Mouse (Mus musculus) testis, postnatal 14 days (tissue): ENCODE measurements around the gene Zbtb8a.
"Not testable (repeated sequence)": the region's sequence is repeated elsewhere in the genome, so short reads cannot be mapped to it uniquely, and the experiment has no call there.

Experiments
- DNase-seq: peaks from one replicate; pipeline ENCODE4 v3.0.0; 2021; ENCODE audit warnings: low spot score

The Zbtb8a gene

DNA sequence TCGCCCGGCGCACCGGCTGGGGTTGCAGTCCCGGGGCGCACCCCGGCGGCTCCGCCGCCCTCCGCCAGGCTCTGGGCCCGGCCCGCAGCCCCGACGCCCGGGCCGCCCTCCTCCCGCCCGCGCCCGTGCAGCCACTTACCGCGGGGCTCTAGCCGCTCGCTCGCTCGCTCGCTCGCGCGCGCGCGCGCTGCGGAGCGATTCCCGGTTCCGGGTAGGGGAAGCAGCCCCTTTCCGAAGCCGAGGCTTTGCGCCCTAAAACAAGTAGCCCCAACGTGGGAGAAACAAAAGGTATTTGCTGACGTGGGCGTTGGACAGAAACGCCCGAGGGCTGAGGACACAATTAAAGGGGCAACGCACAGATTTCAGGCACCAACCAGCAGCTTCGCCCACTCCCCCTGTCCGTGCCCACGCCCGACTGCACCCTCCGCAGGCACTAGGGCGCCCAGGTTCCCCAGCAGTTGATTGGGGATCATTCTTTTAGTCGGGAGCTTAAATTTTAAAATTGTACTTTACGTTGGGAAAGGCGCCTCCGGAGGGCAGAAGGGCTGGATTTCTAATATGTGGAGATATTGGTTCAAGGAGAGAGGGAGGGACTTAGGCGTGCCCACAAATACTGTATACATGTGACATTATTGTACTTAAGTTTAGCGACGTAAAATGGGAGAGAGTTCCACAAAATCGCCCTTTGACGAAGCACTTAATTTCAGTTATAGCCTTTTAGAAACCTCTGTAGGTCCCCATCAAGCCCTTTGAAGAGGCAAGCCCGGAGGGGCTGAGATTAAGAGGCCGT lies at the start of gene Zbtb8a:
Gene Zbtb8a (minus strand): TSS at position 516 of the 790 bp plus-strand sequence.
- peak; percentile 59 for DNase-seq

DNA sequence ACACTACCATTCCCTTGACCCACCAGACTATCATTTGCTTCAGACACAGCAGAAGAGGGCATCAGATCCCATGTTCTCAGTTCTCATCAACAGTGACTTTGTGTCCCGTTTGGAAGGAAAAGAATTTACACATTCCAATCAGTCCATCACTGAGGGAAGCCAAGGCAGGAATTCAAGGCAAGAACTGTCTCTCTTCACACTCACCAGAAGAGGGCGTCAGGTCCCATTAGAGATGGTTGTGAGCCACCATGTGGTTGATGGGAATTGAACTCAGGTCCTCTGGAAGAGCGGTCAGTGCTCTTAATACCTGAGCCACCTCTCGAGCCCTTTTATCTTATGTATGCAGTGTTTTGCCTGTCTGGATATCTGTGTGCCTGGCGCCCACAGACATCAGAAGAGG lies 40.4 kb upstream of the Zbtb8a start:
- DNase-seq, result no peak

DNA sequence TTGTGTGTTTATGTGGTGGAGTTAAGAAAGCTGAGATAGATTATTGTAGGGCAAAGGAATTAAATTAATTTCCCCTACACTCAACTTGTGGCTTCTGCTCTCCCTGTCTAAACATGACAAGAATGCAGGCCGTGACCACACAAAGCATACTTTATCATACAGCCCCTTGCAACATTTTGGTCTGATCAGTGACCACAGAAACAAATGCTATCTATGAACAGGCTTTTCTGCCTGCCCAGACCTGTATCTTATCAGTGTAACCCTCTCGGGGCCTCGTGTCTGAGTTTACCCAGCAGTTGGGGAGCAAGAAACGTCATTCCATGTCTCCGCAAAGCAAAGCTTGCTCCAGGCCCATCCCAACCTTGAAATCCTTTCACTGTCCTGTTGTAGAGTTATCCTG lies 38.6 kb upstream of the Zbtb8a start:
- DNase-seq, result no peak

DNA sequence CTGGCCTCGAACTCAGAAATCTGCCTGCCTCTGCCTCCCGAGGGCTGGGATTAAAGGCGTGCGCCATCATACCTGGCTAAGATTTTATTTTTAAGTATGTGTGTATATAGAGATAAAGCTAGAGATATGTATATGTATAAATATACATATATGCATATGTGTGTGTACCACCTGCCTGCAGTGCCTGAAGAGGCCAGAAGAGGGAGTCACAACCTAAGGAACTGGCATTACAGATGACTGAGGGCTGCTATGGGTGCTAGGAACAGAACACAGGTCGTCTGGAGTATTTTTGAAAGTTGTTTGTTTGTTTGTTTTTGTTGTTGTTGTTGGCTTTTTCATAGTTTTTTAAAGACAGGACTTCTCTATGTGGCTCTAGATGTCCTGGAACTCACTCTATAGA lies 38.0 kb upstream of the Zbtb8a start:
- peak; percentile 40 for DNase-seq

DNA sequence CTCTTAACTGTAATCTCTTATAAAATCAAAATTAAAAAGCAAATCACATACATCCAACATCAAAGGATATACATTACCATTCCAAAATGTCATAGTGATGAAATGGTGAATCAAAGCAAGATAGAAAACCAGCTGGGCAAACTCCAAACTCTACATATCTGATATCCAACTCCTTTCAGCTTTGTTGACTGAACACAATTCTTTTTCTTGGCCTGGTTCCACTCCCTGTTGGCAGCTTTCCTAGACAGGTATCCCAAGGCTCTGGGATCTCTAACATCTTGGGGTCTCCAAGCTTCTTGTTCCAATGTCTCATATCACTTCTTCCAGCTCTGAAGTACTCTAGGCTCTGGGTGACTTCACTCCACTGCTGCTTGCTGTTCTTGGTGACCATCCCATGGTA lies 33.1 kb upstream of the Zbtb8a start:
- DNase-seq, result no peak

DNA sequence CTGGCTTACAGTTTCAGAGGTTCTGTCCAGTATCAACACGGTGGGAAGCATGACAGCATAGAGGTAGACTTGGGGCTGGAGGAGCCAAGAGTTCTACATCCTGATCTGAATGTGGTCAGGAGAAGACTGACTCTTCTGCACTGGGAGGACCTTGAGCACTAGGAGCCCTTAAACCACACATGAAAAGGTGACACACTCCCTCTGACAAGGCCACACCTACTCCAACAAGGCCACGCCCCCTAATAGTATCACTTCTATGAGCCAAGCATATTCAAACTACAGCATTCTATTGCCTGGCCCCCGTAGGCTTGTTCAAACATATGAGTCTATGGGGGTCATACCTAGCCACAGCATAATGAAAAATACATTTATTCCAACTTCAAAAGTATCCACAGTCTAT lies 32.6 kb upstream of the Zbtb8a start:
- DNase-seq, result not testable (repeated sequence)

DNA sequence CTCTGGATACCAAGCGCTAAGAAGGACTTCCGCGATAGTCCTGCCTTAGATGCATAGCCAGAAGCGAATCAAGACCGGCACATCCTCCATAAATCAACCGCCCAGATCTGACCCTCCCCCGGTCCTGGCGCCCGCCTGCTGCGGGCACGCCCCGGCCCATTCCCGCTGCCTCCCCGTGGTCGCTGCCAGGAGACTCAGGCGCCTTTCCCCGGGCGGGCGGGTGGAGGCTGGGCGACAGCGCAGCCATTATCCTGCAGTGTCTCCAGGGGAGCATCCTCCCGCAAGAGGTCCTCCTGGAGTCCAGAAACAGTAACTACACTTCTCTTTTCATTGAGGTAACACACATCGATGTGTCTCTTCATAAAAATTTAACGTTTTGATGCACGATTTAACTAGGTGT lies 28.5 kb upstream of the Zbtb8a start:
- peak; percentile 63 for DNase-seq

DNA sequence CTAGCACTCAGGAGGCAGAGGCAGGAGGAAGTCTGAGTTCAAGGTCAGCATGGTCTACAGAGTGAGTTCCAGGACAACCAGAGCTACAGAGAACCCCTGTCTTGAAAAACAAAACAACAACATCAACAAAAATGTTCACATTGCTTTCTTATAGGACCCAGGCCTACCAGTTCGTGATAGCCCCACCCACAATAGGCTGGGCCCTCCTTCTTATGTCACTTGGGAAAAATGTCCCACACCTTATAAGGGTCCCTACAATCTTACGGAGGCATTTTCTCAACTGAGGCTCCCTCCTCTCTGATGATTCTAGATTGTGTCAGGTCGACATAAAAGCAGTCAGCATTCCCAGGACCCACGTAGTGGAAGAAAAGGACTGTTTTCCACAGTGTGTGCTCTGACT lies 21.9 kb upstream of the Zbtb8a start:
- no peak for DNase-seq

DNA sequence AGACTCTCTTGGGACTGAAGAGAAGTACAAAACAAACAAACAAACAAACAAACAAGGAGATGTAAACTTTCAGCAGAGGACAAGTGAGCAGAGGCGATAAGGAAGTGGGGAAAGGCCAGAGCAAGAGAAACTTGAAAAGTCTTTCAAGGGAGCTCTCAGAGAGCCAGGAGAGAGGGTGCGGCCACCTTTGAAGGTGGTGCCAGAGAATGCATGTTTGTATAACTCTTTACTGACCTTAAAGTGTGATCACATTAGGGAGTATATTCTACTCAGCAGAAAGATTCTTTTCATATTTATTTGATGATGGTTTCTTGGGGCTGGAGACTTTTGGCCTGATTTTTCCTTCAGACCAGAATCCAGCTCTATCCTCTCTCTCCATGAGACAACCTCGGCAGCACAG lies 19.0 kb upstream of the Zbtb8a start:
- no peak for DNase-seq

DNA sequence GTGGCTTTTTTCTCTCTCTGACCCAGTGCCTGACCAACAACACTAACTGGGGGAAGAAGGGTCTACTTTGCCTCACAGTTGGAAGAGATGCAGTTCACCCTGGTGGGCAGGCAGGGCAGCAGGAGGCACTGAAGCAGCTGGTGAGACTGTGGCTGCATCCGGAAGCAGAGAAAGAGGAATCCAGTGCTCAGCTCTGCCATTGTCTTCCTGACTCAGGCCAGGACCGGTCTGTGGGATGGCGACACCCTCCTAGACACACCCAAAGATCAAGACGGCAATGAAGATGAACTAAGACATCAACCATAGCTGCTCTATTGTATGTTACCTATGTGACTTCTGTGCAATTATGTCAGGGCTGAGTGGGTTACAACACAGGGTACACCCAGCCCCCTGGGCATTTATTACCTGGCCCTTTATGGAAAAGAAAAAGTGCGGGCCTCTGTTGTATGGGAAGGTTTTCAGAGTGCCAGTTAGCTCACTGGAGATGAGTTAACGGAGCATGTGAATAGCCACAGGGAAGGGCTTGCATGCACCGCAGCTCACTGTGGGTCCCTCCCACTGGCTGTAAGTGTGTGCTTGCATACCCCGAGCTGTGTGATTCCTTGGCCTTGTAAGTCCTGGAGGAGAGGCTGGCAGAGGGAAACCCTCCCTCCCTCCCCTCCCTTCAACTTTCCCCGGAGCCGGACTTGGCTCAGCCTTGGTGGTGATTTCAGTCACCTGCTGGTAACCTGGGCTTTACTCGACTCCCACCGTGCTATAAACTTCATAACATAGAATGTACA lies 16.4 kb upstream of the Zbtb8a start:
- no peak for DNase-seq

DNA sequence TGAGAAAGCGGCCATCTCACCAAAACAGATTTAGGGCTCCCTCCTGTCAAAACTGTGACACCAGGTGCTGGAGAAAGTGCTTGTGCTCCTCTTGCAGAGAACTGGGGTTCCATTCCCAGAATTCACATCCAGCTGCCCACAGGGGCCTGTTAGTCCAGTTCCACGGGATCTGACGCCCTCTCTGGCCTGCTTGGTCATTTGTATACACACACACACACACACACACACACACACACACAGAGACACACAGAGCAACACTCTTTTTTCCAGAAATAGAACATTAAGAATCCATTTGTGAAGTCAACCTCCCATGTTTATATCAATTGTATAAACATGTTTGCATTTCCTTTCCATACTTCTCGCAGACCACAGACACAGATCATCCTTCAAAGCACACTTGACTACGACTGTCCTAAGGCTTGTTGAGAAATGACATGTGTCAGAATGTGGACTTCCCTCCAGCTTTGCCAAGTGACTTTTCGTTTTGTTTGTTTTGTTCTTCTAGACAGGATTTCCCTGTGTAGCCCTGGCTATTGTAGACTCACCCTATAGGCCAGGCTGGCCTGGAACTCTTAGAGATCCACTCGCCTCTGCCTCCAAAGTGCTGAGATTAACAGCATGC lies 13.1 kb upstream of the Zbtb8a start:
- DNase-seq, result no peak

DNA sequence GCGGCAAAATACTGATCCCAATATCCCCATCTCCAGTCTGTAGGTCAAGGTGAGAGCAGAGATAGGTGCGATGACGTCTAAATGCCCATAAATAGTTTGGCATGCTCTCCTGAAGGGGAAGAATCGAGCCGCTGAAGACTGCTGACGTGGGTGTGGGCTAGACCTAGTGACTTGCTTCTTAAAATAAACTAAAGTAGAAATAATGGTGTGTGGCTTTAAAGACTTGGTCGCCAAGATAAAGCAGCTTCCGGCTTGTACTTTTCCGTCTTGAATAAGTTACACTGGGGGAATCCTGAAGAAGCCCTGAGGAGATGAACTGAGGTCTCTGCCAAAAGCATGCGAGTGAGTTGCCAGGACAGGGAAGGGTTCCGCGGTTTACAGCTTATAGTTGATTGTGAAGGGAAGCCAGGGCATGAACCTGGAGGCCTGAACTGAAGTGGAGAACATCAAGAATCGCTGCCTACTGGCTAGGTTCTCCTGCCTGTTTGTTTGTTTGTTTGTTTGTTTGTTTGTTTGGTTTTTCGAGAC lies 12.4 kb upstream of the Zbtb8a start:
- no peak for DNase-seq

DNA sequence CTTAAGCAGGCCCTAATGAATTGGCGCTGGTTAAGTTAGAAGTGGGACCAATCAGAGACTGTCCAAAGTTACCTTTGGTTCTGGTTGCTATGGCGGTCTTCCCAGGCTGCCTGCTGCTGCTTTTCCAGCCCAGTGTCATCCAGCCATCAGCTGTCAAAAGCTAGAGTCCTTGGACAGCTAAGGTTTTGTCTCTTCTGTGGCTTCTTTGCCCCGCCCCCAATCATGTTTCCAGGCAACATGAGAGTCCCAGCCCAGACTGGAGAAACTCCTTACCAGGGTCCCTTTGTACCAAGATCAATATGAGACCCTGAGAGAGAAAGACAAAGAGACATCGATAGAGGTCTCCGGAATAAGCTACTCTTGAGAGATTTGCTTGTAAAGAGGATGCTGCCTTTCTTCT lies 10.5 kb upstream of the Zbtb8a start:
- no peak for DNase-seq

DNA sequence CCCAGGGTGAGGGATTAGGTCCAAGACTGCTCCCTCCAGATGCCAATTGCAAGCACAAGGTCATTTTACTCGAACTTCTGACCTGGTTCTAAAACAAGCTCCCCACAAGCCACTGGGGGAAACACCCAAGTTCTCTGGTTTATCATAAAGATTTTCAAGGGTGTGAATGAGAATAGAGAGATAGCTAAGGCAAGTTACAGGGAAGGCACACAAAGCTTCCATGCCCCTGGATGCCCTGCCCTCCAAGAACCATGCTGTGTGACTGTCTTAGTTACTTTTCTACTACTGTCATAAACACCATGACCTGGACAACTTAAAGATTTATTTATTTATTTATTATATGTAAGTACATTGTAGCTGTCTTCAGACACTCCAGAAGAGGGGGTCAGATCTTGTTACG lies 9.1 kb upstream of the Zbtb8a start:
- no peak for DNase-seq

DNA sequence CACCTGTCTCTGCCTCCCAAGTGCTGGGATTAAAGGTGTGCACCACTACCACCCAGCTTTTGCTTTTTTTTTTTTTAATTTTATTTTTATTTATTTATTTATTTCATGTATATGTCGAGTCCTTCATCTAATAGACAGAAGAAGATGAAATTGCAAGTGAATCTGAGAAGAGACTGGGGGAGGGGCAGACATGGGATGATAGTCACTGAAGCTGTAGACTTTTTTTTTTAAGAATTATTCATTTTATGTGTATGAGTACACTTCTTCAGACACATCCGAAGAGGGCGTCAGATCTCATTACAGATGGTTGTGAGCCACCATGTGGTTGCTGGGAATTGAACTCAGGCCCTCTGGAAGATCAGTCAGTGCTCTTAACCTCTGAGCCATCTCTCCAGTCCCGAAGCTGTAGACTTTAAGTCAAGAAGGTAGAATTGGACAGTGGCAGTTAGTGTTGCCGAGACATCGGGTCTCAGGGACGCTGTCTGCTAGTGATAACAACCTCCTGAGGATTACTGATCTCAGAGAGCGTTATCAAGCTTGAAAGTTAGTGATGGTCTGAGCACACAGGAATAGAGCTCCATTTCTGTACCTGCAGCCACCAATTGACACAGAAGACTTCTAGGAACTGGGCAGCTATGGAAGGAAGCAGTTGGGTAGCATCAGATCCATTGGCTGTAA lies 8.5 kb upstream of the Zbtb8a start:
- no peak for DNase-seq

DNA sequence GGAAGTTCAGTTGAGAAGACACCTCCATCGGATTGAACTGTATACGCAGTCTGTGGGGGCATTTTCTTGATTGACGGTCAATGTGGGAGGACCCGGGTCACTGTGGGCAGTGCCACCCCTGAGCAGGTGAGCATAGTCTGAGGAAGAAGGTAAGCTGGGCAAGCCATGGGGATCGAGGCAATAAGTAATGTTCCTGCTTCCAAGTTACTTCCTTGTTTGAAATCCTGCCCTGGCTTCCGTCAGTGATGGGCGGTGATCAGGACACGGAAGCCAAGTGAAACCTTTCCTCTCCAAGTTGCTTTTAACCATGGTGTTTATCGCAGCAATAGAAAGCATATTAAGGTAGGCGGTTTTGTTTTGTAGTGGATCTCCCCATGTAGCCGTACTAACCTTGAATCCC lies 7.8 kb upstream of the Zbtb8a start:
- no peak for DNase-seq

DNA sequence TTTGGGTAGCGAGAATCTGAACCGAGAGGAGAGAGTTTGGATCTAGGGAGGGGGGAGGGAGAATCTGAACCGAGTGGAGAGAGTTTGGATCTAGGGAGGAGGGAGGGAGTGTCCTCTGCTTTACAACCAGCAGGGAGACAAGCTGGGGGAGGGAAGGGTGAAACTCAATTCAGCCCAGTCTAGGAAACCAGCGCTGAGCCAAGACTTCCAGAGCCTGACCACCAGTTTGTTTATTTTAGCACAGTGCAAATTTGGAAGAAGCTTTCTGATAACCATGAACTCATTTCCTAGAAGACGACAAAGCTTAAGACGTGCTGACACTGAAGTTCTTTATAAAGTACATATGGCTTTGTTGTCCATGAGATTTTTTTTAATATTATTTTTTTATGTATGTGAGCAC lies 6.5 kb upstream of the Zbtb8a start:
- DNase-seq, result no peak

DNA sequence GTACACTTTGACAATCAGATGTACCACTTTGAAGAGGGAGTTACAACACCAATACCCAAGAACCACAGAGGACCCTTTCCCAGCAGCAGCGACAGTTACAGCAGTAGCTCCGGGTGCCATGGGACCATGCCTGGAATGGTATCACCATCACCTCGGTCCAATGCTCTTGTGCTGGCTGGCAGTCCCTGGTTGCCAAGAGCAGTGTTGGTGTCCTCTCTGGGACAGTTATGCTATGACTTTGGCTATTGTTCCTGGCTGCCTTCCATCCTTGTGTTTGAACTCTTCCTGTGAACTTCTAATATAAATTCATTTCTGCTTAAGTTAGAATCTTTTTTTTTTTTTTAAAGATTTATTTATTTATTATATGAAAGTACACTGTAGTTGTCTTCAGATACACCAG lies 5.7 kb upstream of the Zbtb8a start:
- no peak for DNase-seq

DNA sequence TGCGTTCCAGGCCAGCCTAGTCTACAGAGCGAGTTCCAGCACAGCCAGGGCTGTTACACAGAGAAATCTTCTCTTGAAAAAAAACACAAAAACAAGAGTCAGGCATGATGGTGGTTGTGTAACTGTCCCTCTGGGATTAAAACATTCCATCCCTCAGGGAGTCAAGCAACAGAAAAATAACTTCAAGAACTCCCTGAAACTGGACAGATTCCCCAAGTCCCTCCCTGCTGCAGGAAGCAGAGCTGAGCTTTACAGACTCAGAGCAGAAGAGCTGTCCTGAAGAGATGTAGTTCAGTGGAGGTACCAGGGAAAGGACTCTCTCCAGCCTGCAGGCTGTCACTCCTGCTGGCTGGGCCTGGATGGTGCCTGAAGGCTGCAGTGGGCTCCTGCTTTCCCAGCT lies 4.6 kb upstream of the Zbtb8a start:
- DNase-seq, result peak; percentile 15

DNA sequence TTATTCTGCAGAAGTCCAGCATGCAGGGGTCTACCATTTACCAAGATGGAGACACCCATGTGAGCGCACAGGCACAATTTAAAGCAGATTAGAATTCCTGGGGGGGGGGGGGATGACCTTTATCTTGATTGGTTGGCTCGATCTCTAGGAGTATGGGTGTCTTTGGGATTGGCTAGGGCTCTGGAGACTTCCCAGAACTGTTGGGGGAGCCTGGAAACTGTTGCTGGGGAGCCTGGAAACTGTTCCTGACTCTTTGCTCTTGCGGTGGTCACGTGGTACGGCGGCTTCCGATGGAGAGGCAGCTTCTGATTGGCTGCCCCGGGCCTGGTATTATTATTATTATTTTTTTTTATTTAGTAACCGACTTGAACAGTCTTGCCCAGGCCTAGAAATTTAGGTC lies 4.1 kb upstream of the Zbtb8a start:
- peak; percentile 76 for DNase-seq

DNA sequence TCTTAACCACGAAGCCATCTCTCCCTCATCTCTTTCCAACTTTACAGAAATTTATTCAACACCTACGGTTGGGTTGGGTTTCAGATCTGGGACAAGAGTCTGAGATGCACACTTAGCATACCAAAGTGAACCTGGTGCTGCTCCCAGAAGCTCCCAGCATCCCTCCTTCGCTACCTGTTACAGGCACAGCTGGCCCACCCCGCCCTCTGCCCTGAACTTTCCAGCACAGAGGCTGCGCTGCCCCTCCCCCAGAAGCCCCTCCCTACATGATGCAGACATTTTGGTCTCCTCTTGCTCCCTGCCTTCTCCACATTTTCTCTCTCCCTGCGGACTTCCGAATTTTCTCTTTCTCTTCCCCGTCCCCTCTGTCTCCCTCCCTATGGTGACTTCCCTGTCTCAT lies 3.2 kb upstream of the Zbtb8a start:
- no peak for DNase-seq

DNA sequence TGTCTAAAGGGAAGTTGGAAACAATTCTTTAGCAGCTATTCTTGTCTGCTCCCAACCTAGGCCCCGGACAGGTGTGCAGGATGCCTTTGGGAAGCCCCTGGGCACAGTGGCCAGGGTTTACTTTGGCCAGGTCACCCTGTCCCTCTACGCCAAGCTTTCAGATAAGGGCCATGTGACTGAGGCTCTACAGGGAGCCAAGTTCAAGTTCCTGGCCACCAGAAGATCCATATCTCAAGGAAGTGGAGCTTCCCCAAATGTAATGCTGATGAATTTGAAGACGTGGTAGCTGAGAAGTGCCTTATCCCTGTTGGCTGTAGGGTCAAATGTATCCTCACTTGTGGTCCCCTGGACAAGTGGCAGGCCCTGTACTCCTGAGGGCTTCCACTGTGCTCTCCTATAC lies 1.9 kb upstream of the Zbtb8a start:
- DNase-seq, result no peak
